In the genomic region with DNA sequence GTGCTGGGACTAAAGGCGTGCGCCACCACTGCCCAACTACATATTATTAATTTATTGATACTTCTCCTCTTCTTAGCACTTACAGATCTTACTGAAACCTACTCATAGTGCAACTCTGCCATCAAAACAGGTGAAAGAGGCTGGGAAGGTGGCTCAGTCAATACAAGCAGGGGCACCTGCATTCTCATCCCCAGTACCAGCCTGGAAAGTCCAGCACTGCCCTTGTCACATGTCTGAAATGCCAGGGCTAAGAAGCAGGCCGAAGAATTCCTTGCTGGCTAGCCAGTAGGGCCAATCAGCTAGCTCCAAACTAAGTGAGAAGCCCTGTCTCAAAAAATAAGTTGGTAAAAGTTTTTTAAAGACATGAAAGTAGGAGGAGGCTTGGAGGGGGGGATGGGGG, we compare ENCODE assay signal across 10 mouse cellular contexts. TPM values are rescaled to one million over a fixed set of nuclear protein-coding genes. Genes with fewer than 3 reads are reported as not detected.
DNase-seq lines count a peak whose midpoint lies in the region; ATAC-seq and TF ChIP-seq lines count a peak whose summit lies in the region.
"Had no signal": no experiment of that assay in that cellular context is flagged by ENCODE, and none has a peak within 500 bp of the region (broad histone marks: within the 10 kb centered on the region; RNA-seq: fewer than 3 reads in every experiment).

No protein-coding gene starts in this region.

- peak overlapping the region; percentile 72 for H3K27ac ChIP-seq in bone marrow, adult 2 months (ENCODE audit: control insufficient read depth, insufficient read depth, low read depth, low read length, poor library complexity)
- peak overlapping the region; percentile 85 for H3K27ac ChIP-seq in kidney, embryonic 16.5 days (ENCODE audit: low read length)
- peak overlapping the region; percentile 96 for H3K27ac ChIP-seq in macrophage

- intact Hi-C loops in left cerebral cortex, postnatal 36 days (cut with DNase I) = loop anchor here (1.0 kb wide), 1 partner anchor 60 kb away; no protein-coding TSS in a partner anchor

- no peak for TF ChIP-seq POLR2A in bone marrow, adult 2 months (IDR thresholded peaks at IDR 0.05; ENCODE audit: borderline replicate concordance, control insufficient read depth, low read depth, low read length)

- H3K79me2 ChIP-seq in macrophage (ENCODE audit: inconsistent target) = peaks cover 29% of the 10 kb centered on the region; the same call in 1 of the 2 replicates

- H3K36me3 ChIP-seq in kidney, embryonic 16.5 days (ENCODE audit: insufficient read depth, low read length) = no peaks in the 10 kb centered on the region
- 0 out of 2 replicates have a peak, but pooled peaks cover under 1% of the 10 kb centered on the region for H3K36me3 ChIP-seq in macrophage (ENCODE audit: inconsistent target)

- no peak overlapping the region for H3K4me2 ChIP-seq in kidney, embryonic 16.5 days (replicated peaks; ENCODE audit: low read depth, low read length)

- TF ChIP-seq CTCF in bone marrow, adult 2 months (IDR thresholded peaks at IDR 0.05; ENCODE audit: control insufficient read depth, insufficient read depth, low read length) = no peak

- H3K9ac ChIP-seq in kidney, embryonic 16.5 days (replicated peaks; ENCODE audit: low read length) = no peak overlapping the region

- H3K27me3 ChIP-seq in kidney, embryonic 16.5 days (ENCODE audit: insufficient read depth, low read length) = no peaks in the 10 kb centered on the region

- ATAC-seq in kidney, embryonic 16.5 days (ENCODE audit: low FRiP score, low TSS enrichment) = no peak

- H3K4me1 ChIP-seq in bone marrow, adult 2 months (ENCODE audit: control insufficient read depth, insufficient read depth, low read length) = peaks cover 4% of the 10 kb centered on the region; the same call in 1 of the 2 replicates
- H3K4me1 ChIP-seq in kidney, embryonic 16.5 days (ENCODE audit: insufficient read depth, low read length) = peaks cover 19% of the 10 kb centered on the region

- peak; percentile 42 for DNase-seq in kidney, adult 11 months
- DNase-seq in kidney, postnatal 10 days = no peak
- no peak for DNase-seq in left cerebral cortex, postnatal 36 days (ENCODE audit: low spot score in 2 of 2)
- DNase-seq in T-cell, adult 2 months (ENCODE audit: low spot score) = no peak
- DNase-seq in cerebellum, postnatal 36 days = no peak

- H3K4me3 ChIP-seq in bone marrow, adult 2 months (replicated peaks; ENCODE audit: control insufficient read depth, low read depth, low read length) = no peak overlapping the region
- no peak overlapping the region for H3K4me3 ChIP-seq in kidney, embryonic 16.5 days (ENCODE audit: low read length)
- no peak overlapping the region for H3K4me3 ChIP-seq in macrophage (ENCODE audit: inconsistent target)

- WGBS in bone marrow, adult 2 months = 78% methylated on average over 3 of the region's 3 CpGs
- 75% methylated on average over 3 of the region's 3 CpGs for WGBS in kidney, embryonic 16.5 days
- 83% methylated on average over 3 of the region's 3 CpGs for WGBS in macrophage (ENCODE audit: missing documents)

- H3K9me3 ChIP-seq in kidney, embryonic 16.5 days (ENCODE audit: low read length) = no peaks in the 10 kb centered on the region

RNA-seq across cellular contexts. Expression of gene Dcaf11, which starts 2.2 kb away (rescaled TPM):
- 26.4 and 42.3 TPM in 2 replicates for polyA plus RNA-seq in bone marrow, adult 2 months (2011; ENCODE audit: insufficient read depth, insufficient read length, low replicate concordance, missing spikeins)
- polyA plus RNA-seq in kidney, embryonic 16.5 days (2015; fragmentation: Nextera tagmentation; extraction: Ambion mirVana) = 117 TPM in 2 replicates
- 10 to 100 TPM; 20.3 to 90.0 (median 63.4) TPM for total RNA-seq in macrophage (2018; cell fraction: chromatin; rRNA removed)
- total RNA-seq in macrophage (2018; cell fraction: cytosol; rRNA removed) = 10 to 100 TPM; 45.2 to 62.3 (median 54.0) TPM
- total RNA-seq in macrophage (2018; cell fraction: nucleus; rRNA removed) = 10 to 100 TPM; 19.4 to 74.7 (median 52.8) TPM
- 44.4 to 59.1 TPM (median 44.6 TPM) in 3 replicates for polyA plus RNA-seq in macrophage (2018)
- 10 to 100 TPM; 76.9 to 82.1 TPM for total RNA-seq in left cerebral cortex, postnatal 36 days (2021)

RNA-seq across cellular contexts. Expression of gene A730061H03Rik, which starts 2.6 kb away (rescaled TPM):
- polyA plus RNA-seq in bone marrow, adult 2 months (2011; ENCODE audit: insufficient read depth, insufficient read length, low replicate concordance, missing spikeins) = not detected in 2 replicates
- polyA plus RNA-seq in kidney, embryonic 16.5 days (2015; fragmentation: Nextera tagmentation; extraction: Ambion mirVana) = 1.2 and 1.6 TPM in 2 replicates
- total RNA-seq in macrophage (2018; cell fraction: chromatin; rRNA removed) = 1 to 10 TPM in 3 of 26 experiments, not detected in 23; 8.6 to 9.9 (median 9.2) TPM
- total RNA-seq in macrophage (2018; cell fraction: cytosol; rRNA removed) = 1 to 10 TPM in 2 of 26 experiments, under 1 TPM in 6, not detected in 18; 0.43 to 1.1 (median 0.84) TPM
- 1 to 10 TPM in 16 of 26 experiments, not detected in 10; 1.8 to 9.7 (median 2.9) TPM for total RNA-seq in macrophage (2018; cell fraction: nucleus; rRNA removed)
- polyA plus RNA-seq in macrophage (2018) = 0.86 TPM in 1 of 3 replicates, not detected in the others
- 1 to 10 TPM in 1 of 2 experiments, not detected in 1; 1.0 TPM for total RNA-seq in left cerebral cortex, postnatal 36 days (2021)
- total RNA-seq: heart, postnatal 4 days had no signal

RNA-seq across cellular contexts. Expression of gene Pck2, which starts 17.5 kb away (rescaled TPM):
- polyA plus RNA-seq in bone marrow, adult 2 months (2011; ENCODE audit: insufficient read depth, insufficient read length, low replicate concordance, missing spikeins) = 42.6 and 60.8 TPM in 2 replicates
- 64.2 and 66.0 TPM in 2 replicates for polyA plus RNA-seq in kidney, embryonic 16.5 days (2015; fragmentation: Nextera tagmentation; extraction: Ambion mirVana)
- 10 to 100 TPM in 16 of 26 experiments, 1 to 10 TPM in 10; 1.7 to 50.6 (median 18.6) TPM for total RNA-seq in macrophage (2018; cell fraction: chromatin; rRNA removed)
- 10 to 100 TPM in 10 of 26 experiments, 1 to 10 TPM in 16; 5.0 to 16.0 (median 9.5) TPM for total RNA-seq in macrophage (2018; cell fraction: cytosol; rRNA removed)
- 10 to 100 TPM in 19 of 26 experiments, 1 to 10 TPM in 7; 3.6 to 33.6 (median 14.6) TPM for total RNA-seq in macrophage (2018; cell fraction: nucleus; rRNA removed)
- polyA plus RNA-seq in macrophage (2018) = 5.9 to 15.5 TPM (median 7.9 TPM) in 3 replicates
- 10 to 100 TPM; 24.8 to 28.9 TPM for total RNA-seq in left cerebral cortex, postnatal 36 days (2021)

RNA-seq across cellular contexts. Expression of gene Fitm1, which starts 17.8 kb away (rescaled TPM):
- polyA plus RNA-seq in bone marrow, adult 2 months (2011; ENCODE audit: insufficient read depth, insufficient read length, low replicate concordance, missing spikeins) = not detected in 2 replicates
- polyA plus RNA-seq in kidney, embryonic 16.5 days (2015; fragmentation: Nextera tagmentation; extraction: Ambion mirVana) = 4.5 and 4.6 TPM in 2 replicates
- not detected for total RNA-seq in macrophage (2018; cell fraction: chromatin; rRNA removed)
- total RNA-seq in macrophage (2018; cell fraction: cytosol; rRNA removed) = not detected
- total RNA-seq in macrophage (2018; cell fraction: nucleus; rRNA removed) = not detected
- polyA plus RNA-seq in macrophage (2018) = not detected in 3 replicates
- not detected for total RNA-seq in left cerebral cortex, postnatal 36 days (2021)
- total RNA-seq: left cerebral cortex, postnatal 25 days had no signal

RNA-seq across cellular contexts. Expression of gene Psme1, which starts 20.3 kb away (rescaled TPM):
- 187 and 268 TPM in 2 replicates for polyA plus RNA-seq in bone marrow, adult 2 months (2011; ENCODE audit: insufficient read depth, insufficient read length, low replicate concordance, missing spikeins)
- 156 and 168 TPM in 2 replicates for polyA plus RNA-seq in kidney, embryonic 16.5 days (2015; fragmentation: Nextera tagmentation; extraction: Ambion mirVana)
- total RNA-seq in macrophage (2018; cell fraction: chromatin; rRNA removed) = 100 to 1,000 TPM in 21 of 26 experiments, 10 to 100 TPM in 5; 51.0 to 542 (median 200) TPM
- total RNA-seq in macrophage (2018; cell fraction: cytosol; rRNA removed) = 100 to 1,000 TPM; 187 to 602 (median 367) TPM
- 100 to 1,000 TPM in 23 of 26 experiments, 10 to 100 TPM in 3; 83.9 to 509 (median 252) TPM for total RNA-seq in macrophage (2018; cell fraction: nucleus; rRNA removed)
- 213 to 335 TPM (median 292 TPM) in 3 replicates for polyA plus RNA-seq in macrophage (2018)
- 10 to 100 TPM; 41.9 to 50.1 TPM for total RNA-seq in left cerebral cortex, postnatal 36 days (2021)
